Mouse (Mus musculus): Measurements from ENCODE around the gene Nemp1. TPM values are rescaled to one million over a fixed set of nuclear protein-coding genes. Genes with fewer than 3 reads are reported as not detected.

The Nemp1 gene
- polyA plus RNA-seq, 1 experiment = 5.6 TPM

DNA sequence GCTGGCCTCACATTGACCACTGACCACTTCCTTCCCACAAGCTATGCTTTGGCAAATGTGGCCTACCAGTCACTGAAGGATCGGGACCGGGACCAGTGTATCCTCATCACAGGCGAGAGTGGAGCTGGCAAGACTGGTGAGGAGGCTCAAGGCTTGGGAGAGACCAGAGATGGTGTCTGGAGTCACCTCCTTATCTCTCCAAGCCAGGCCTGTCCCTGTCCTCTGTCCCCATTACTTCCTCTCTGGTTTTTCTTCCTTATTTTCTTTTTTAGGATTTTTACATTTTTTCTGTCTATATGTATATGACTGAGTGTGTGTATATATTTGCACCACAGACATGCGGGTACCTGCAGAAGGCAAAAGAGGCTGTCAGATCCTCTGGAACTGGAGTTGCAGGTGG is 39.1 kb downstream of the Nemp1 start:
- H3K79me2 ChIP-seq (ENCODE audit: control insufficient read depth, insufficient read depth) = no peaks in the 10 kb centered on the region
- no peaks in the 10 kb centered on the region for H3K27me3 ChIP-seq (ENCODE audit: control insufficient read depth, insufficient read depth, insufficient read length)
- H3K4me2 ChIP-seq (ENCODE audit: low read depth) = no peak overlapping the region
- H3K4me3 ChIP-seq = no peak overlapping the region
- TF ChIP-seq CEBPB (IDR thresholded peaks at IDR 0.05; ENCODE audit: insufficient read depth, poor library complexity, severe bottlenecking) (no peak), TCF3 (IDR thresholded peaks at IDR 0.05; ENCODE audit: insufficient read length, low read depth) (no peak), POLR2AphosphoS2 (IDR thresholded peaks at IDR 0.05; ENCODE audit: insufficient read length, low read depth) (no peak), MYOG (IDR thresholded peaks at IDR 0.05; ENCODE audit: control insufficient read depth in 1 of 3, insufficient read depth in 1 of 3, insufficient read length in 2 of 3, low read depth in 2 of 3) (no peak), MAX (IDR thresholded peaks at IDR 0.05; ENCODE audit: low read depth) (no peak), TCF12 (IDR thresholded peaks at IDR 0.05; ENCODE audit: insufficient read depth, poor library complexity, severe bottlenecking) (no peak)
- H3K36me3 ChIP-seq (ENCODE audit: control insufficient read depth, insufficient read depth) = no peaks in the 10 kb centered on the region
- H3ac ChIP-seq (ENCODE audit: control insufficient read depth, insufficient read length) = no peak overlapping the region

- Histone ChIP-seq H3K4me2 (ENCODE audit: low read depth) (no peak overlapping the region), H3K4me3 (no peak overlapping the region), H3K36me3 (ENCODE audit: control insufficient read depth, insufficient read depth) (no peaks in the 10 kb centered on the region), H3K79me2 (ENCODE audit: control insufficient read depth, insufficient read depth) (no peaks in the 10 kb centered on the region), H3K27me3 (ENCODE audit: control insufficient read depth, insufficient read depth, insufficient read length) (no peaks in the 10 kb centered on the region), H3ac (ENCODE audit: control insufficient read depth, insufficient read length) (no peak overlapping the region)
- TF ChIP-seq TCF3 (IDR thresholded peaks at IDR 0.05; ENCODE audit: insufficient read length, low read depth) = no peak
Measured at GRCm38 (mm10) chr10:127707721-127708120, 41.0 kb downstream of the Nemp1 start.

- Histone ChIP-seq H3K79me2 (ENCODE audit: control insufficient read depth, insufficient read depth) (no peaks in the 10 kb centered on the region), H3K27me3 (ENCODE audit: control insufficient read depth, insufficient read depth, insufficient read length) (no peaks in the 10 kb centered on the region), H3K4me3 (no peak overlapping the region), H3K36me3 (ENCODE audit: control insufficient read depth, insufficient read depth) (no peaks in the 10 kb centered on the region), H3ac (ENCODE audit: control insufficient read depth, insufficient read length) (no peak overlapping the region), H3K4me2 (ENCODE audit: low read depth) (no peak overlapping the region)
- TF ChIP-seq MYOG (IDR thresholded peaks at IDR 0.05; ENCODE audit: control insufficient read depth in 1 of 3, insufficient read depth in 1 of 3, insufficient read length in 2 of 3, low read depth in 2 of 3) (no peak), POLR2A (IDR thresholded peaks at IDR 0.05; ENCODE audit: insufficient read length, low read depth) (no peak), E2F4 (IDR thresholded peaks at IDR 0.05; ENCODE audit: insufficient read depth) (no peak), MAX (IDR thresholded peaks at IDR 0.05; ENCODE audit: low read depth) (no peak), TCF12 (IDR thresholded peaks at IDR 0.05; ENCODE audit: insufficient read depth, poor library complexity, severe bottlenecking) (no peak), POLR2AphosphoS2 (IDR thresholded peaks at IDR 0.05; ENCODE audit: insufficient read length, low read depth) (no peak), TCF3 (IDR thresholded peaks at IDR 0.05; ENCODE audit: insufficient read length, low read depth) (no peak)
Measured at GRCm38 (mm10) chr10:127708850-127709370, 42.2 kb downstream of the Nemp1 start.

- Histone ChIP-seq H3K4me2 (ENCODE audit: low read depth) (no peak overlapping the region), H3K36me3 (ENCODE audit: control insufficient read depth, insufficient read depth) (no peaks in the 10 kb centered on the region), H3K79me2 (ENCODE audit: control insufficient read depth, insufficient read depth) (no peaks in the 10 kb centered on the region), H3K27me3 (ENCODE audit: control insufficient read depth, insufficient read depth, insufficient read length) (no peaks in the 10 kb centered on the region), H3ac (ENCODE audit: control insufficient read depth, insufficient read length) (no peak overlapping the region), H3K4me3 (no peak overlapping the region)
- TF ChIP-seq POLR2A (IDR thresholded peaks at IDR 0.05; ENCODE audit: insufficient read length, low read depth) = no peak
Measured at GRCm38 (mm10) chr10:127710331-127710730, 43.6 kb downstream of the Nemp1 start.

- no peaks in the 10 kb centered on the region for H3K36me3 ChIP-seq (ENCODE audit: control insufficient read depth, insufficient read depth)
- no peak overlapping the region for H3ac ChIP-seq (ENCODE audit: control insufficient read depth, insufficient read length)
- no peak overlapping the region for H3K4me3 ChIP-seq
- no peaks in the 10 kb centered on the region for H3K79me2 ChIP-seq (ENCODE audit: control insufficient read depth, insufficient read depth)
- no peak for TF ChIP-seq TCF3 (IDR thresholded peaks at IDR 0.05; ENCODE audit: insufficient read length, low read depth)
- no peak overlapping the region for H3K4me2 ChIP-seq (ENCODE audit: low read depth)
- no peaks in the 10 kb centered on the region for H3K27me3 ChIP-seq (ENCODE audit: control insufficient read depth, insufficient read depth, insufficient read length)
Measured at GRCm38 (mm10) chr10:127712736-127713135, 46.0 kb downstream of the Nemp1 start.

DNA sequence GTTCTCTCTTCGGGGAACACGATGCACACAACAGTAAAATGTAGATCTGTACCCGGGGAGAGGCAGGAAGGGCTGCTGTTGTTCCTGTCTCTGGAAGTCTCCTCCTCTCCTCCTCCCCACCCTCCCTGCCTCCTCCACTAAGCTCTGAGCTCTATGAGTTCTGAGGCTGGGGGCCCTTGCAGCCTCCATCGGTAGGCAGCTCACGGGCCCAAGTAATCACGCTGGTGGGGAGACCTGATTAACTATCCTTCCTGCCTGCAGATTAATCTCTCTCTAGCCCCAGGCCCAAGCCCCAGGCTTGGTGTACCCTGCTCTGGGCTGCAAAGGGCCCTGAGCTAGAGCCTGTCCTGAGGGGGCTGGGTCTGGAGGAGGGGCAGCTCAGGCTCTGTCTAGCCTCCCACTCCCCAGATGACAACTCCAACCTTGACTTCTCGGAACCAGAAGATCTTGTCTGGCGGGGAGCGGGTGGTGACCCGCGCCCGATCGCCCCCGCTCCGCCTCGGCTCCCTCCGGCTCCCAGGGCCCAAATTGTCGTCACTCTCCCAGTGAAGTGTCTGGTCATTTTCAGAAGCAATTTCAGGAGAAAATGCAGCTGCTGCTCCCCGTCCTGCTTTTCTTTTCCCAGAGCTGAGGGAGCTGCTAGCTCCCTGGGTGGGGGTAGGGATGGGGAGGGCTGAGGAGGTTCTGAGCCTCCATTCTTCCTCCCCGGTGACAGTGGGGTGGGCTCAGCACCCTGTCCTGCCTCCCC is 55.1 kb downstream of the Nemp1 start:
- Histone ChIP-seq H3K4me3 (no peak overlapping the region), H3K79me2 (ENCODE audit: control insufficient read depth, insufficient read depth) (no peaks in the 10 kb centered on the region), H3K36me3 (ENCODE audit: control insufficient read depth, insufficient read depth) (no peaks in the 10 kb centered on the region), H3ac (ENCODE audit: control insufficient read depth, insufficient read length) (no peak overlapping the region), H3K27me3 (ENCODE audit: control insufficient read depth, insufficient read depth, insufficient read length) (peaks cover 58% of the 10 kb centered on the region), H3K4me2 (ENCODE audit: low read depth) (no peak overlapping the region)
- TF ChIP-seq MAX (IDR thresholded peaks at IDR 0.05; ENCODE audit: low read depth) (no peak), CEBPB (IDR thresholded peaks at IDR 0.05; ENCODE audit: insufficient read depth, poor library complexity, severe bottlenecking) (no peak), USF1 (IDR thresholded peaks at IDR 0.05; ENCODE audit: low read depth) (no peak), SRF (IDR thresholded peaks at IDR 0.05; ENCODE audit: control insufficient read depth, insufficient read length, low read depth) (no peak), TCF12 (IDR thresholded peaks at IDR 0.05; ENCODE audit: insufficient read depth, poor library complexity, severe bottlenecking) (no peak), MYOG (IDR thresholded peaks at IDR 0.05; ENCODE audit: control insufficient read depth in 1 of 3, insufficient read depth in 1 of 3, insufficient read length in 2 of 3, low read depth in 2 of 3) (no peak), MYOD1 (IDR thresholded peaks at IDR 0.05; ENCODE audit: control insufficient read depth in 1 of 3, insufficient read length in 2 of 3, low read depth in 2 of 3) (no peak)
